Mouse (Mus musculus): ENCODE results near the gene Zfand2a. TPM values are rescaled to one million over a fixed set of nuclear protein-coding genes. Genes with fewer than 3 reads are reported as not detected.

Gene Zfand2a
- 10 to 100 TPM; 28.6 to 34.9 TPM for total RNA-seq (2021)
- long read RNA-seq, experiment 1, partial matches to known transcripts = 6 of 13 reads
- long read RNA-seq, experiment 1, other reads (novel, unspliced or antisense) = 1 of 13 reads
- long read RNA-seq, experiment 2, partial matches to known transcripts = 1 of 6 reads
- long read RNA-seq, experiment 2, other reads (novel, unspliced or antisense) = 2 of 6 reads

DNA sequence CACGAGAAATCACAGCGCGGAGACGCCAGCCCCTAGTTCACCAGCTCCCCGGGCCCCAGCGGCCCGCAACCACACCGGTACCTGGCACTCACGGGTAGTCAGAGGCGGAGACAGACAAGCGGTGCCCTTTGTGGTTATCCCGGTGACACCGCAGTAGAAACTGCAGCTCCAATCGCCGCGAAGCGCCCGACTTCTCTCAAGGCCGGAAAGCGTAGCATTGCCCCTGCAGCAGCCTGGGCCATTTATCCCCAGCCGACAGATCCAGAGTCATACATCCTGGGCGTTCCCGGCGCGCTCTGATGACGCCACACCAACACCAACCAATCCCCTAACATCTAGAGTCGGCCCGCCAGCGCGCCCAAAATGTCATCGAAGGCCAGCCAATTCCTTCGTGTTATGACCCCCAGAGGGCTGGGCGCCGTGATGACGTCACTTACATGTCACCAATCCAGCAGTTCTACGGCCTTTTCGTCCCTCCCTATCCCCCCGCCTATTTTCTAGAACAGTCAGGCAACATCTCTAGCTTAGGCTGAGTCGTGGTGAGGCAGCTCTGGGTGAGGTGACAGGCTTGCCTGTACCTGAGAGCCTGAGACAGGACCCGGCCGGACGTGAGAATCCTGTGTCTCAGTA, at the start of gene Zfand2a:
Gene Zfand2a, minus strand, starts transcription at position 365 of the 630 bp plus-strand sequence.
- peak; percentile 99 for DNase-seq

DNA sequence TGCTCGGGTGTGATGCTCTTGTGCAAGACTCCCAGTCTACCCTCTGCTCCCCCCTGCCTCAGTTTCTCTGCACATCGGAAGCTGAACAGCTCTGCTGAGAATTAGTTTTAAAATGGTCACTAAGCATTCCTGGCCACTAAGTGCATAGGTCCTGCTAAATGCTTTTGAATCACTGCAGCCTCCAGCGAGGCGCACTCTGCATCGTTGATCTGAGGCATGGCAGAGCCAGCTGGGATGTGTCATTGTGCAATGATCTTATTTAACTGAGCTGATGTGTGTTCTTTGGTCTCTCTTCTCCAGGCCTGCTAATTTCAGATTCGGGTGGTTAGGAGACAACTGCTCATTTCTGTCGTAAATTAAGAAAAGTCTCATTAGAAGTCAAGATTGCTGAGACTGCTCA, 44.5 kb upstream of the Zfand2a start:
- no peak for DNase-seq

DNA sequence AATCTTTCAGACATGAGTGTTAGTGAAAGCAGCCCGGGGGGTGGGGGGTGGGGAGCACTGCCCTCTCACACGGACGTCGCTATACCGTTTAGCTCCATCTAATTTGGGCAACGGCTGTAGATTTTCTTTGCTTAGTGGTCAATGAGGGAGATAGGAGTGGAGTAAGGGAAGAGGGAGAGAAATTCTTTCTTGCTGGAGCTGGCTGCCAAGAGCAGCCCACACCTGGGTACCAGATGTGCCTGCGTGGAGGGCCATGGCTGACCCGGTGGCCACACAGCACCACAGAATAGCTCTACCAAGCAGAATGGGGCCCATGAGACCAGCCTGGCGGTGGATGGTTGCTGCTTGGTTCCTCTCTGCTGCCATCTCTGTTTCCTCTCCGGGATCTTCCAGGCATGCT, 37.6 kb upstream of the Zfand2a start:
- no peak for DNase-seq

DNA sequence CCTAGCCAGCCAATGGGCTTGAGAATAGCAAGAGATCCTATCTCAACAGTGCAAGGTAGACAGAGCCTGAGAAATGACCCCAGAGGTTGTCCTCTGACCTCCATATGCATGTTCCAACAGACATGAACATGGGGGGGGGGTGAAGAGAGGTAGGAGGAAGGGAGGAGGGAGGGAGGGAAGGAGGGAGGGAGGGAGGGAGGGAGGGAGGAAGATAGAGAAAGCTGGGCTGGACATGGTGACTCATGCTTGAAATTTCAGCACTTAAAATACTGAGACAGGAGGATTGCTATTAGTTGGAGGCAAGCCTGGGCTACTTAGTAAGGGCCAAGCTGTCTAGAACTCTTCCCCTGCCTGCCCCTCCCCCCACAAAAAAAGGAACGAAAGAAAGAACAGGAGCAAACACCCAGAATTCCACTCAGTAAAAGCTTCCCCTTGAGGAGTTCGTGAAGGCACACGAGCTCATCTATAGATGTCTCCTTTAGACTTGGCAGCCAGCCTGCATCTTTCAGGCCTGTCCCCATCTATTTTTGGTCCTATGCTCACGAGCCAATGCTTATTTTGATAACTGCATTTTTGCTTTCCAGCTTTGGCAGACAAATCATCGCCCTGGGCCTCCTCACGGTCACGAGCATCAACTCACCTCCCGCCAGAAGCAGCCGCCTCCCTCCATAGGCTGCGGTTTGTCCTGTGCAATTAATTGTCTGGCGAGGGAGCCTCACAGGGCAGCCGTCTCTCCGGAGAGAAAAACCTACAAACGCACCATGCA, 35.9 kb upstream of the Zfand2a start:
- no peak for DNase-seq

DNA sequence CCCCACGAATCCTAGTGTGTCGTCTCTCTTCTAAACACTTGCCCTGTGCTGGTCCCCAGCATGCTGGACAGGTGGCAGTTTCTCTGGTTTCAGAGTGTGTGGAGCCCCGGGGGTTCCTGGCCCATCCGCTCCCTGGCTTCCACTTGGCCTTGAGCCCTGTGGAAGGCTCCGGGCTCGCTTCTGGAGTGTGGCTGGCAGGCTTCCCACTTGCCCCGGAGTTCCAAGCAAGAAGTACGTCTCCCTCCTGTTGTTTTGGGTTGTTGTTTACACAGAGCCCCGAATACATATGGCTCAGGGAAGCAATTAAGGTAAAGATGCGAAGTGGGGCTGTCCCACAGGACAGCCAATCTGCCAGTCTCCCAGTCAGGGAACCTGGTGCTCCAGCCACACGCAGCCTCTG, 31.9 kb upstream of the Zfand2a start:
- peak; percentile 12 to 48 for DNase-seq

DNA sequence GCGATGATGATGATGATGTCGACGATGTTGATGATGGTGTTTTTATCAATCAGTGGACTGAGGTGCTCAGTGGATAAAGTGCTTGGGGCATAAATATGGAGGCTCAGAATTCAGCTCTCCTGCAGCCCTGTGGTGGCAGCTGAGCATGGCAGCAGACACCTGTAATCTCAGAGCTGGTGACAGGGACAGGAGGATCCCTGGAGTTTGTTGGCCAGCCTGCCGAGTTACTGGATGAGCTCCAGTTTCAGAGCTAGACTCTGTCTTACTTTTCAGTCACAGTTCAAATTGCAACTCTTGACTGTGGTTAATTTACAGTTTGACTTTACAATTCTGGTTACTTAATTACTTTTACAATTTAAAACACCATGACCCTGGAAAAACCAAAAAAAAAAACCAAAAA, 27.9 kb upstream of the Zfand2a start:
- no peak for DNase-seq

DNA sequence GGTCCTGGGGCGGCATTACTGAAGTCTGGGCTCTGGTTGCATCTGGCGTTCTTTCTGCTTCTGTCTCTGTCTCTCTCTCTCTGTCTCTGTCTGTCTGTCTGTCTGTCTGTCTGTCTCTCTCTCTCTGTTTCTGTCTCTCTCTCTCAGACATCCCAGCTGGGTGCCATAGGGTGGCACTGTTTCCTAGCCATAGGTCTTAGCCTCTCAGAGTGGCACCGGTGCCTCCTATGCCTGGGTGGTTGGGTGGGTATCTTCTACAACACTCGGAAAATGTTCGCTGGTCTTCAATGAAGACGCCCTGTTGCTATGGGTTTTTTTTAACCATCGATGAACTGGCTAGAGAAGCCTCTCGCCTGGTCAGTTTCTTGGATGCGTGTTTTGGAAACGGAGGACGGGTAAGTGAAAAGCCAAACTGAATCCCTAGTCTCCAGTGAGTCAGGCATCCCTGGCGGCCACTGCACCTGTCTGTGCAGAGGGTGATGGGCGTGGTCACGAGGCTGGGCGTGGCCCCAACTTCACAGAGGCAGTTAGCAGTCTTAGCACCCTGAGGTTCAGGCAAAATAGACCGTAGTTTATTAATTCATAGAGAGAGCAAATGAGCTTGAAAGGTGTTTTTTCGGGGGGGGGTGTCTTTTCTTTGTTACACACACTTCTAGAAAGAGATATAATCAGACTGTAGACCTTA, 26.5 kb upstream of the Zfand2a start:
- peak in 1 of 2 experiments; percentile 20 for DNase-seq

DNA sequence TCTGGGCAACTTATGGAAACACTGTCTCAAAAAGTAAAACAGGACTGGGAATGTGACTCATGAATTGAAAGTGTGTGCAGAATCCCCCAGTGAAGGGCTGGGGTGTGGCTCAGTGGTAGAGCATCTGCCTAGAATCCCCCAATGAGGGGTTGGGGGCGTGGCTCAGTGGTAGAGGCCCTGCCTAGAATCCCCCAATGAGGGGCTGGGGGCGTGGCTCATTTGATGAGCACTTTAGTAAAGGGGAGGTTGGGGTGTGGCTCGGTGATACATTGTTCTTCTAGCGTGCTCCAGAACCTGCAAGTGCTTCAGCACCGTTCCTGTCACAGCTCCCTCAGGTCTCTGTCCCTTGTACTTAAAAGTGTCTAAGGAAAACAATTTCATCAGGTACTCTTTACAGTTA, 21.9 kb upstream of the Zfand2a start:
- DNase-seq = no peak

DNA sequence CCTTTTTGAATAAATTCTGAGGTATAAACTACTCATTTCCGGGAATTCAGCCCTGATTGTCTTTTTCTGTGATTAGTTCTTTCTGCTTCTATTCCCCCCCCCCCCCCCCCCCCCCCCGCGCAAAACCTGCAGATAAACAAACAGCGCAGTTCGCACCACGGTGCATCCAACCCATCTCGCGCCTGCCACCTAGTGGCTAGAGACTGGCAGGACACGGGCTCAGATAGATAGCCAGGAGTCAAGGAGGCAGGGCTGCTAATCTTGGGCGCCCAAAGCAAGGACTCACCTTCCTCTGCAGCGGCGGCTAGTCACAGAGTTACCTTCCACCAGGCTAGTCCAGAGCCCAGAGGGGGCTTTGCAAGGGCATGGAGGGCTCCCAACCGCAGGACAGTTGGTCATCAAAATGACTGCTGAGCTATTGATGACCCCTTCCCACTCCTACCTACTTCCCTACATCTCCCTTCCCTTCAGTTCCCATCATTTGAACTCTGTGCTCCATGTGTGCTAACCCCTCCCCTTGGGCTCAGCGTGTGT, 20.8 kb upstream of the Zfand2a start:
- DNase-seq = peak; percentile 85 to 86

DNA sequence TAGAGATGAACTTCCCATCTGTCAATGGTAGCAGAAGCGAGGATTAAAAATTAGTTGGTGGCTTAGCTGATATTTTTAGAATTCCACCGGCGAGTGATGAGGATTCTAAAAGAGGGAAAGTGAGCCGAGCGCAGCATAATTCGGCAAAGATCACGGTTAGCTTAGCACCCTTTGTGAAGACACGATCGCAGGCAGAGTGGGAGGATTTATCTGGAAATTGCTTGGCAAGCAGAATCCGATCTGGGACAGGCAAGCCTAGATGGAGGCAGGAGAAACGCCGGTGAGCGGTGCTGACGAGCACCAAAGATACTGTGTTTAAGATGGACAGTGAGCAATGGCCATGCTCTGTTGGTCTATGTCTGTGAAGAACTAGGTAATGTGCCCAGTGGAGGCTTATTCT, 17.9 kb upstream of the Zfand2a start:
- DNase-seq = no peak

DNA sequence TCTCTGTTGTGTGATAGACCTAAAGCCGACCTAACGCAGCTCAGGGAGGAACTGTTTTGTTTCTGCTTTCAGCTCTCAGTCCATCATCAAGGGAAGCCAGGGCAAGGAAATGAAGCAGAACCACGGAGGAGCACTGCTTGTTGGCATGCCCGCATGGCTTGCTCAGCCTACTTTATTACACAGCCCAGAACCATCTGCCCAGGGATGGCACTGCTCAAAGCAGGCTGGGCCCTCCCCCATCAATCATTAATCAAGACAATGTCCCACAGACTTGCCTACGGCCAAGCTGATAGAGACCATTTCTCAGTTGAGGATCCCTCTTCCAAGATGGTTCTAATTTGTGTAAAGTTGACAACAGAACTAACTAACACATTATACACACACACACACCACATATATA, 14.4 kb upstream of the Zfand2a start:
- DNase-seq = no peak

DNA sequence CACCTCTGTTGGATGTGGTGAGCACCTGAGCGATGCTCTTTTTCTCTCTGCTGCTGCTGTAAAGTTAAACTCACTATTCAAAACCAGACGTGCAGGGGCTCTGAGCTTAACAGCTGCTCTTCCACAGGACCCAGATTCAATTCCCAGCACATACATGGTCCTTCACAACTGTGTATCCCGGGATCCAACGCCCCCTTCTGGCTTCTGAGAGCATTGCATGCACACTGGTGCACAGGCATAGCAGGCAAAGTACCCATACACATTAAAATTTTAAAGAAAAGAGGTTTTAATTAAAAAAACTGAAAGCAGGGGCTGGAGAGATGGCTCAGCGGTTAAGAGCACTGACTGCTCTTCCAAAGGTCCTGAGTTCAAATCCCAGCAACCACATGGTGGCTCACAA, 12.6 kb upstream of the Zfand2a start:
- no peak for DNase-seq

DNA sequence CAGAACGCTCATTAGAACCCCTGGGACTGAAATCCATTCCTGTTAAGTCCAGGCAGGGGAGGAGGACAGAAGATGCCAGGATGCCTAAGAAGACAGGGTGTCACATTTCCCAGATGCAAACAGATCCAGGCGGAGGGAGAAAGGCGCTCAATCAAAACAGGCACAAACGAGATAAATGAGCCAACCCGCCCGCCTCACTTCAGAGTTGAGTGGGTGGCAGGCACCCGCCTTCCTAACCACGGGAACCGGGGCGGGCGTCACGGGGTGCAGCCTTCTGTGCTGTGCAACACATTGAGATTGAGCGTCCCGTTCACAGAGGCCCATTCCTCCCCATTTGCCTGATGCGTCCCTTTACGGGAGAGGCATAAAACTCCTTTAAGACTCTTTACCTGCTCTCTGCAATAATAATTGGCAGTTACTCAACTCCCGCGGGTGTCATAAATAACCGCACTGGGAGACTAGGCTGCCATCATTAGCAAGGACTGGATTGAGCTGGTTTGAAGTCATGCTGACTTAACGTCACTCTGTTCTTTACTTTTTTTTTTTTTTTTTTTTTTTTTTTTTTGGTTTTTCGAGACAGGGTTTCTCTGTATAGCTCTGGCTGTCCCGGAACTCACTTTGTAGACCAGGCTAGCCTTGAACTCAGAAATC, 10.8 kb upstream of the Zfand2a start:
- DNase-seq = no peak

DNA sequence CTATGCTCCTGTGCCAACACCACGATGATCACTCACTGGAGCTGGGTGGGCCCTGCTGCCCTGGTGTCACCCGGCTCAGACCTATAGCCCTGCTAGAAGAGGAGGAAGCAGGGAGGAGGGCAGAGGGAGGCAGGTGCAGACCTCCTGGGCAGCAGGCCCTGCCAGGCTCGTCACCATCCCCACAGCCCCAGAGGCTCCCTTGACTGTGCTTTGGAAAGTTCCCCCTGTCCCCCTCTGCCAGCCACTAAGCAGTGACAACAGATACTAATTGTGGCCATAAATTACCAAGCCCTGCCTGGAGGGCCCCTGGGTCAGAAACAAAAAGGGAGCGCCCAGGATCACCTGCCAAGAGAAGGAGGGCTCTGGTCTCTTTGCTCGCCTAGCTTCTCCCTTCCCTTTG, 9.3 kb upstream of the Zfand2a start:
- no peak for DNase-seq

DNA sequence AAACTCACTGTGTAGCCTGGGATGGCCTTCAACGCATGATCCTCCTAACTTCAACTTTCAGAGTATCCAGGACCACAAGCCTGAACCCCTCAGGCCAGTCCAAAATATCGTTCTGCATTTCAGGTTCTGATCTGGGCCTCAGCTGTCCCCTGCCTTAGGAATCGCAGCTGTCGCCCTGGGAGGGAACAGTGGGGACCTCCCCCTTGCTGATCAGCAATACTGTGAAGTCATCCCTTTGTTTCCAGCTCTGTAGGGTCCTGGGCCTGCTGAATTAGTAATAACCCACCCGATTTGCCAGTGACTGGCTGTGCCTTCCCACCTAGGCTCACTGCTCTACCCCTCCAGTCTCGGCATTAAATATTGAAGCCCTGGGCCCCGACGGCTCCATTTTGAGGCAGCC, 7.0 kb upstream of the Zfand2a start:
- no peak for DNase-seq

DNA sequence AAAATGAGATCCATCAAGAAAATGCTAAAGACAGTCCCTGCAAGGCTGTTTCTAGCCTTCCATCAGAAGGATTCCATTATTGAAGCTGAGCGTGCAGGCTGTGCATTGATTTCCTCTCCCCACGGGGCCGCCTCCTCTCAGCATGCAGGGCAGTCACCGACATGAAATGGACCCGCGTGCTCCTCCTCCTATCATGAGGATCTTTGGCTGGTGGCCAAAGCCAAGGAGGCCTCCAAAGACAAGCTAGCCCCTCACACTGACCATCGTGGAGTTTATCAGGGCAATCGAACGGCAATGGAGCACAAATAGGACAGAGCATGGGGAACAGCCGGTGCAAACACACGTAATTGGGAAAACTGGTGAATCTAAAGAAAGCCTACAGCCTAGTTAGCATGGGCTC, 5.8 kb upstream of the Zfand2a start:
- DNase-seq = no peak

DNA sequence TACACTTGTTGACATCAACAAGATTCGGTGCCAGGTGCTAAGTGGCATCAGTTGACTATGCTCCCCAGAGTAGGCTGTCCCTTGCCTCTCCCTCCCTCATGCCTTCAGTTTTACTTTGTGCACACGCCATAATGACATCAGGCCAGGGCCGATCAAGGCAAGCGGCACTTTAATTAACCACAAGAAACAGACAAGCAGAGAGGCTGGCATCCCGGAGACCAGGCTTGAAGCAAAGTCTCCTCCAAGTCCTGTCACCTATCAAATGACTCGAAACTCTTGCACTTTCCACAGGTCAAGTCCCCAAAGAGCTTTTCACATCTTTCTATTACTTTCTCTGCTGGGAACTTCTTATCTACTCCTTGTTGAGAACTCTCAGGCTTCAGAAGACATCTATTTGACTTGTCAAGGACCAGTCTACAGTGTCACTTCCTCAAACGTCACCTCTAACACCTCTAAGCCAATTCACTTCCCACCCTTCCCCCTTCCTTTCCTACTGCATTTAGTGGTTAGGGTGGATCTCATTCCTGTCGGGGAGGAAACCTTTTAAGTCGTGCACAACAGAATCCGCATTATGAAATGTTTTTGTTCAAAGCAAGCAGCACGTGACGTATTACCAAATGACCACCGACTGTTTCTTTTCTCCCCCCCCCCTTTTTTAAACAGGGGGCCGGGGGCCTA, 1.0 kb downstream of the Zfand2a start:
- DNase-seq = no peak

DNA sequence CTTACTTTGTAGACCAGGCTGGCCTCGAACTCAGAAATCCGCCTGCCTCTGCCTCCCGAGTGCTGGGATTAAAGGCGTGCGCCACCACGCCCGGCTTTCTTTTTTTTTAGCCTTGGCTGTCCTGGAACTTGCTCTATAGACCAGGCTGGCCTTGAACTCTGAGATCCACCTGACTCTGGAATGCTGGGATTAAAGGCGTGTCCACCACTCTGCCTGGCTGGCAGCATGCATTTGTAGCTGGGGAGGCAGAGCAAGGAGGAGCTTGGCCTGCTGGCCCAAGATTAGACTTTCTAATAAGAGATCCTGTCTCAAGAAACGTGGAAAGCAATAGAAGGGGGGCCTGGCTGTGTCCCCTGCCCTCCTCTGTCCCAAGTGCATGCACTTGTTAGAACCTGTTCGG, 3.9 kb downstream of the Zfand2a start:
- no peak for DNase-seq

DNA sequence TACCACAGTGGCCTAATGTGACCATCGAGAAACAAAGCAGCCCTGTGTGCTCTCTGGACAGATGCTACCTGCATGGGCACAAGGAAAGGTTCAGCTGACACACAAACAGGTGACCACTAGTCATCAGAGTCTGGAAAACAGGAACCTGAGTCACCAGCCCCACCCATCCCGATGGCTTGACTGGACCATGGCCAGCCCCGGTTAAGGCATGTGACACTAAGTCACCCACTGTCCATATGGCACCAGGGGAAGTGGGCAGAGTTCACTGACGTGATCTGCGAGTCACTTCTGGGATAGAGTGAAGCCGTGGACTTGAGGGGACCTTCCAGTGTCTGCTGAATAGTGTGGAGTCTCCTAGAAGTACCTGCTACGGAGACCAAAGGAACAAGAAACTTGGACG, 5.3 kb downstream of the Zfand2a start:
- DNase-seq = peak in 1 of 2 experiments; percentile 26

DNA sequence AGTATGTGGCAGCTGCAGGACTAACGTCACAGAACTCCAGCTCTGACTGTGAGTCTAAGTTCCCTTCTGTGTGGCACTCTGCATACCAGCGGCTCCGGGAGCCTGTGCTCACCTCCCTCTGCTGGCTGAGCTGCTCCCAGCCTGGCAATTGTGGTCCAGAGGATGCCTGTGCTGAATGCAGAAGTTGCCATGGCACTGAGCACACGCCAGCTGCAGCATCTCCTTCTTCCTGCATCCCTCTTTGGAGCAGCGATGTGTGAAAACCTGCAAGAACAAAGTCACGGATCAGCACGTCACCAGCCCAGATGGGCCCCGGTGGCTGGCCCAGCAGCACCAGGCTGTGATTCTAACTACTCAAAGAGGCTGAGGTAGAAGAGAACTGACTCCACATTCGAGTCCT, 9.6 kb downstream of the Zfand2a start:
- DNase-seq = no peak

DNA sequence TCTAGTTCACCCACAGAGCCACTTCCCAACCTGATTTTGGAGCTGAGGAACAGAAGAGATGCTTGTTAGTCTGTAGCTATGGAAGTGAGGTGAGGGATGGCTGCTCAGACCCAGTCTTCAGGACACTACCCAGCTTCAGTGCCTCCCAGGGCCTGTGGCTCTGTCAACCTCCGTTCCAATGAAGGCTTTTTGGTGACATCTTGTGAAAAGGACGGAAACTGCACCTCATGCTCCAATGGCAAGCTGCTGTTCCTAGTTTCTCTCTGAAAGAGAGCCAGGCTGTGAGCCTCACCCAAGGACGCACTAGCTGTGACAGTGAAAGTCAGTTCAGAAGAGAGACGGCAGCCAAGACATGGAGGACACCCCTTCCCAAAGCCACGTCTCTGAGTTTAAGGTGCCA, 16.4 kb downstream of the Zfand2a start:
- peak; percentile 64 to 71 for DNase-seq

DNA sequence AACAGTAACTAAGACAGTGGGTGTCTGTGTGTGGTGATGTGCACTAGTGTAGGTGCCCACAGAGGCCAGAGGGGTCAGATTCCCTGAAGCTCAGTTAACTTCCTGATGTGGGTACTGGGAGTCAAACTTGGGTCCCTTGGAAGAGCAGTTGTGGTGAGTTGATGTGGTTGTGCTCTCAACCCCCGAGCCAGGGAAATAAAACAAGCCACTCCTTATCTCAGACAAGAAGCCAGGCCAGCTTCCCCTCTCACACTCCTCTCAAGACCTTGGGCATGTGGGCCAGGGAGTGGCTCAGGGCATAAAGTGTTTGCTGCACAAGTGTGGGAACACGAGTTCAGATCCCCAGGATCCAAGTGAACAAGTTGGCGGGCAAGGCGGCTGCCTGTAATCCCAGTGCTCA, 17.5 kb downstream of the Zfand2a start:
- DNase-seq = no peak
